Mouse (Mus musculus) erythroblast, embryonic 14.5 days (primary cell): ENCODE measurements around the gene Tjp1.

Experiments used
- GATA1 ChIP-seq: IDR thresholded peaks from 2 replicates; pipeline ENCODE4 v1.6.1; 2012; ENCODE audit warnings: low read length, inconsistent platforms, mixed read lengths
- TAL1 ChIP-seq: IDR thresholded peaks from 3 replicates; pipeline ENCODE4 v1.6.1; 2012; ENCODE audit warnings: low read length, inconsistent platforms, mixed read lengths

- TF ChIP-seq TAL1 (no peak), GATA1 (no peak)
Observed at GRCm38 (mm10) chr7:65384775-65385174, 142.8 kb downstream of the Tjp1 start.
